Mouse (Mus musculus) liver, postnatal 0 days (tissue): ENCODE data around the gene Il11. TPM values are rescaled to one million over a fixed set of nuclear protein-coding genes. Genes with fewer than 3 reads are reported as not detected.

ENCODE experiments used
- ATAC-seq: fragments of 200-750 bp; cut with Nextera tagmentation; 2 replicates; pipeline ENCODE4 v1.8.0; 2017; ENCODE audit warnings: mild to moderate bottlenecking, moderate library complexity
- DNase-seq: peaks from one replicate; pipeline ENCODE4 v3.0.0-alpha.2; 2016
- H3K27ac ChIP-seq: fragments of 300-500 bp; sonication (generic); 2 replicates; pipeline ENCODE4 v1.5.1; 2014; ENCODE audit warnings: antibody characterized with exemption, moderate library complexity, mild to moderate bottlenecking, low read depth
- H3K27me3 ChIP-seq: fragments of 300-500 bp; sonication (generic); 2 replicates; pipeline ENCODE4 v1.6.1; 2014; ENCODE audit warnings: low read length, control low read depth, mixed read lengths; ENCODE audit not compliant: insufficient read depth
- H3K36me3 ChIP-seq: fragments of 300-500 bp; sonication (generic); replicated peaks from 2 replicates; pipeline ENCODE4 v1.6.1; 2014; ENCODE audit warnings: mild to moderate bottlenecking, control low read depth, low read length, moderate library complexity, mixed read lengths; ENCODE audit not compliant: insufficient read depth
- H3K4me1 ChIP-seq: fragments of 300-500 bp; sonication (generic); 2 replicates; pipeline ENCODE4 v1.6.1; 2014; ENCODE audit warnings: antibody characterized with exemption, mild to moderate bottlenecking, control low read depth; ENCODE audit not compliant: insufficient read depth
- H3K4me2 ChIP-seq: fragments of 300-500 bp; sonication (generic); 2 replicates; pipeline ENCODE4 v1.6.1; 2014; ENCODE audit warnings: low read depth, mild to moderate bottlenecking, low read length, moderate library complexity, mixed read lengths
- H3K4me3 ChIP-seq: fragments of 300-500 bp; sonication (generic); 2 replicates; pipeline ENCODE4 v1.5.1; 2014; ENCODE audit warnings: low read depth, low read length
- H3K9ac ChIP-seq: fragments of 300-500 bp; sonication (generic); replicated peaks from 2 replicates; pipeline ENCODE4 v1.6.1; 2014; ENCODE audit warnings: mild to moderate bottlenecking, moderate library complexity
- H3K9me3 ChIP-seq: fragments of 300-500 bp; sonication (generic); 2 replicates; pipeline ENCODE4 v1.6.1; 2016; ENCODE audit warnings: mild to moderate bottlenecking, control low read depth, low read length, mixed read lengths
- CTCF ChIP-seq: sonication (generic); IDR thresholded peaks from 2 replicates; pipeline ENCODE4 v1.5.1; 2016; ENCODE audit warnings: antibody characterized with exemption, low read depth
- EP300 ChIP-seq: IDR thresholded peaks from 2 replicates; pipeline ENCODE4 v1.6.1; 2016; ENCODE audit warnings: antibody characterized with exemption, low read depth, mild to moderate bottlenecking
- WGBS: fragments of 180-500 bp; shearing (Covaris S2); extraction: QIAGEN DNeasy Blood & Tissue Kit; methylation state at CpG from one replicate; pipeline ENCODE4 v1.1.7; 2014; ENCODE audit not compliant: insufficient replicate concordance; 5-methylcytosine and 5-hydroxymethylcytosine counted together
- polyA plus RNA-seq: library from polyadenylated mRNA; unstranded; fragments of >200 nt; fragmentation: Nextera tagmentation; extraction: Ambion mirVana; gene quantifications from 2 replicates; pipeline ENCODE4 v1.2.1, GENCODE M21; 2015

Il11 gene
- polyA plus RNA-seq, 1 experiment from 2014 or later = not detected

DNA sequence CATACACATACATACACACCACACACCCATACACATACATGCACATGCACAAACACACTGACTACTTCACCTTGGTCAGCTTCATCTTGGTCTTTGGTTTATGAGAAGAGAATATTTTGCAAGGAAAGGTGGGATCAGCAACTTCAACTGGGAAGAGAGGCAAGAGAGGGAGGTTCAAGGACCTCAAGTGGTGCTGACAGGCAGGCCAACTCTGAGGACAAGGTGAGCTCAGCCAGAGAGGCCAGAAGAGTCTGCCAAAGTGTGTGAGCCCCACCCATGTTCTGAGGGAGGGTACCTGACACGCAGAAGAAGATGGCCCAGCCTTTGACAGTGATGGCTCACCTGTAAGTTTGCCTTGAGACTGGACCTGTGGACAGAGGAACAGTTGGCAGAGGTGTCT, 23.0 kb downstream of the Il11 start:
- Histone ChIP-seq H3K36me3 (no peaks in the 10 kb centered on the region), H3K4me3 (no peak overlapping the region), H3K9me3 (no peaks in the 10 kb centered on the region), H3K27ac (no peak overlapping the region), H3K4me1 (no peaks in the 10 kb centered on the region), H3K9ac (no peak overlapping the region), H3K27me3 (no peaks in the 10 kb centered on the region), H3K4me2 (no peak overlapping the region)
- DNase-seq (no peak), ATAC-seq (no peak)
- 27% methylated on average over 1 of the region's 1 CpGs for WGBS
- TF ChIP-seq EP300 (no peak), CTCF (no peak)

DNA sequence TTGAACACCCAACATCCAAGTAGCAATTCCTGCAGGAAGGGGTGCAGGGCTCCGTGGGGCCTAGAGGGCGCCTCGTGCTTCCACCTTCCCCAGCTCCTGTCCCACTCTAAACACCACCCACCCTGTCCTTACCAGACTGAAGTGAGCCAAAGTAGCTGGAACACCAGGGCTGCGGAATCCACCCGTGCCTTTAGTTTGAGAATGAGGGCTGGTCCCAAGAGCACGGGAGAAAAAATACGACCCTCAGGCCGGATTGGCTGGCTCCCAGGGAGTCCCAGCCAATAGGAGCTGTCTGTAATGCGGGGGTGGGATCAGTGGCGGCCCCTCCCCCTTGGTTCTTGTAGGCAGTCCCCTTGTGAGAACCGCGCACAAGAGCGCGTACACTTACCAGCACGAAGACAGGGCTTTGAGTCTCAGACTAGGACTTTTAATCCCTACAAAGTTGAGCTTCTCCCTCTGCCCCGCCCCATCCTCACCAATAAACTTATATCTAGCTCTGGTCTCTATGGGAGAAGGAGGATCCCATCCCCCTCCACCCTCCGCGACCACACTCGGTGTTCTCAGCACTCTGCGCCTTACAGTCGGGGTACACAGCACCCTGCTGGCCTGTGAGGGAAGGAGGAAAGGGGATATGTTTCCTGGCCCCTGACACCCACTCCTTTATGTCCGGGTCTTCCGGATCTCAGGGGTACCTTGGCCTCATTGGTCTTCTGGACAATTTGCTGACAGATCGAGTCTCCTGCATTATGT, 29.7 kb downstream of the Il11 start, which contains the start of gene Cox6b2:
TSS of gene Cox6b2 (minus strand) at position 274 of the 750 bp plus-strand sequence.
- Histone ChIP-seq H3K4me2 (peak within 1 kb of the TSS; percentile 76), H3K36me3 (peaks cover 2% of the 10 kb centered on the region; the same call in 1 of the 2 replicates), H3K4me3 (peak within 1 kb of the TSS; percentile 51), H3K4me1 (peaks cover 39% of the 10 kb centered on the region), H3K9ac (peak within 1 kb of the TSS; percentile 66), H3K27ac (peak within 1 kb of the TSS; percentile 49), H3K9me3 (no peaks in the 10 kb centered on the region), H3K27me3 (no peaks in the 10 kb centered on the region)
- 7% methylated on average over 24 of the region's 24 CpGs for WGBS
- peak; percentile 90 for DNase-seq
- 0 out of 2 replicates have a peak, but pooled peaks have one; percentile 4 for TF ChIP-seq CTCF
- no peak for TF ChIP-seq EP300
- ATAC-seq = peak; percentile 84

- Histone ChIP-seq H3K4me1 (peaks cover 46% of the 10 kb centered on the region), H3K27ac (peak overlapping the region; percentile 49), H3K9ac (peak overlapping the region; percentile 66), H3K27me3 (no peaks in the 10 kb centered on the region), H3K4me2 (peak overlapping the region; percentile 76), H3K36me3 (peaks cover 2% of the 10 kb centered on the region; the same call in 1 of the 2 replicates), H3K9me3 (no peaks in the 10 kb centered on the region), H3K4me3 (peak overlapping the region; percentile 51)
- 2% methylated on average over 30 of the region's 30 CpGs for WGBS
- DNase-seq = peak; percentile 88
- TF ChIP-seq CTCF (no peak), EP300 (no peak)
- peak; percentile 83 for ATAC-seq
Measured at GRCm38 (mm10) chr7:4751971-4752820, 30.5 kb downstream of the Il11 start.

DNA sequence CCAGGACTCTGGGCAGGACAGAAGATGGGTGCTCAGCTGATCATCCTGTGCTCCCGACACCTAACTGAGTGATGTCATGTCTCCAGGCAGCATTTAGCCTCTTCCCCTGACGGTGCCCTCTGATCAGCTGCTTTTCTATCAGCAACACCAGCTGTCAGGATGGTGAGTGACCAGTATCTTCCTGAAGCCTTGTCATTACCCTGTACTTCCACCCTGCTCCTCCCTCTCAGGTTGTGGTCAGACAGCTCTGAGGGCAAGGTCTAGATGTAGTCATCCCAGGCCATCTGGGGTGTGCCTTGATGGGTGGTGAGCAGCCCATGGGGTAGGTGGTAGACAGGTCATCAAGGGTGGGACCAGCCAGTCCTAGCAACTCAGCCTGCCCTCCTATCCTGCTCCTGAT, 33.5 kb downstream of the Il11 start:
- H3K27ac ChIP-seq = peak overlapping the region; percentile 85; the same call in 1 of the 2 replicates
- H3K9ac ChIP-seq = no peak overlapping the region
- H3K27me3 ChIP-seq = no peaks in the 10 kb centered on the region
- DNase-seq (no peak), ATAC-seq (peak; percentile 19)
- no peak overlapping the region for H3K4me2 ChIP-seq
- no peak overlapping the region for H3K4me3 ChIP-seq
- no peaks in the 10 kb centered on the region for H3K9me3 ChIP-seq
- peaks cover 66% of the 10 kb centered on the region for H3K4me1 ChIP-seq
- TF ChIP-seq EP300 = peak; percentile 64; the same call in 1 of the 2 replicates
- TF ChIP-seq CTCF = no peak
- WGBS = 66% methylated on average over 2 of the region's 2 CpGs
- peaks cover 30% of the 10 kb centered on the region for H3K36me3 ChIP-seq

- no peak overlapping the region for H3K4me3 ChIP-seq
- no peaks in the 10 kb centered on the region for H3K27me3 ChIP-seq
- peaks cover 35% of the 10 kb centered on the region for H3K36me3 ChIP-seq
- ATAC-seq = no peak
- H3K9ac ChIP-seq = no peak overlapping the region; the same call in 1 of the 2 replicates
- H3K4me2 ChIP-seq = peak overlapping the region; percentile 47
- H3K9me3 ChIP-seq = no peaks in the 10 kb centered on the region
- WGBS = 72% methylated on average over 4 of the region's 4 CpGs
- peaks cover 72% of the 10 kb centered on the region for H3K4me1 ChIP-seq
- no peak for DNase-seq
- peak overlapping the region; percentile 85 for H3K27ac ChIP-seq
- TF ChIP-seq EP300 (no peak), CTCF (peak; percentile 13; the same call in 1 of the 2 replicates)
Measured at GRCm38 (mm10) chr7:4748321-4748720, 34.3 kb downstream of the Il11 start.
